Mouse (Mus musculus) C2C12 (cell line): ENCODE measurements around the gene Lrrc10.

Experiments
- CEBPB ChIP-seq: IDR thresholded peaks from one replicate; pipeline ENCODE4 v1.6.1; 2011; ENCODE audit warnings: low read depth, mild to moderate bottlenecking, control low read depth, moderate library complexity
- CTCF ChIP-seq: IDR thresholded peaks from one replicate; pipeline ENCODE4 v1.5.1; 2011; ENCODE audit not compliant: control insufficient read depth, insufficient read depth, insufficient read length
- MAX ChIP-seq: IDR thresholded peaks from one replicate; pipeline ENCODE4 v1.6.1; 2011; ENCODE audit warnings: mild to moderate bottlenecking, control low read depth
- USF1 ChIP-seq: IDR thresholded peaks from one replicate; pipeline ENCODE4 v1.6.1; 2011; ENCODE audit warnings: low read depth, mild to moderate bottlenecking, control low read depth, moderate library complexity

DNA sequence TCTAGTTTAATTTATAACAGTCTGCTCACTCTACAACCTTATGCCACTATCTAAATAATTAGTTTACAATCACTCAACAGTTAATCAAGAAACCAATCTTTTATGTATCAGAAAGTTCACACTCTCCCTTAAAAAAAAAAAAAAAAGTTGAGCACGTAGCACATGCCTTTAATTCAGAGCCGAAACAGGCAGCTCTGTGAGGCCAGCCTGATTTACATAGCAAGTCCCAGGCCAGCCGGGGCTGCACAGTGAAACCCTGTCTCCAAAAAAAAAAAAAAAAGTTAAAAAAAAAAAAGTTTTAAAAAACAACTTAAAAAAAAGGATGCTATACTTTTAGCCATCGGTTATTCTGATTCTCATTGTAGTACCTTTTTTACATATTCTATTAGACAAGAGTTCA lies 36.2 kb downstream of the Lrrc10 start:
- TF ChIP-seq CTCF (no peak), USF1 (no peak), CEBPB (no peak), MAX (no peak)
